Mouse (Mus musculus): ENCODE measurements around the gene Tut7.
"Not testable (repeated sequence)": the region's sequence is repeated elsewhere in the genome, so short reads cannot be mapped to it uniquely, and the experiment has no call there.

The Tut7 gene

GRCm38 (mm10) chr13:59832454-59832853, 9.5 kb upstream of the Tut7 start:
- DNase-seq (ENCODE audit: low read depth): no peak

DNA sequence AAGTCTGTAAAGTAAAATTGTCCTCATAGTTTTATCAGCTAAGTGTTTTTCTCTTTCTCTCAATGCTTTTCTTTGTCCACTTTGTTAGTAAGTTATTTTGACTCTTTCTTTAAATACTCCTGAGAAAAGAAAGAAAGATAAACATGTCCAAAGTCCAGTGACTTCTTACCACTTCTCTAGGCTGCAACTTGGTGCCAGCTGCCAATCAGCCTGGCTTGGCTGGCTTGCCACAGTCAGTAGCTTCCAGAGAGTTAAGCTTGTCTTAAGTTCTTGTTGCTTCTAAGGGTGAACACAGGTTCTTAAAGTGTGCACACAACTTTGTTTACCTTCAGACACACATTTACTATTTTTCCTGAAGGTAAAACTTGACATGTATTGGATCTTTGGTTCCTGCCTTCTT, 3.0 kb upstream of the Tut7 start:
- DNase-seq (ENCODE audit: low read depth): no peak

DNA sequence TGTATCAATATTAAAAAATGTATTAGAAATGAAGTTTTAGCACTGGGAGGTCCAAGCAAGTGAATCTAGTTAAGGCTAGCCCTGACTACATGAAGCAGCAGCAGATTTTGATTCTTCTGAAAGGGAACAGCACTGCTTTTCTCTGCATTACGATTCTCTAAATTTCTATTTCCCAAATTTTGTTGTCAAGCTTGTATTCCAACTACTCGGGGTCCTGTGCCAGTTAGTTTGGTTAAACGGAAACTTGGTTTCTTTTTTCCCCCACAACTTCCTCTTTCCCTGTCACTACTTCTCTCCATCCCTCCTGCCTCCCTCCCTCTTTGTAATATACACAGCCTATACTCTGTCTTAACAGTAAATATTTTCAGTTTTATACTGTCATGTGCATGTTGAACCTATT, 2.1 kb downstream of the Tut7 start:
- DNase-seq (ENCODE audit: low read depth): no peak

DNA sequence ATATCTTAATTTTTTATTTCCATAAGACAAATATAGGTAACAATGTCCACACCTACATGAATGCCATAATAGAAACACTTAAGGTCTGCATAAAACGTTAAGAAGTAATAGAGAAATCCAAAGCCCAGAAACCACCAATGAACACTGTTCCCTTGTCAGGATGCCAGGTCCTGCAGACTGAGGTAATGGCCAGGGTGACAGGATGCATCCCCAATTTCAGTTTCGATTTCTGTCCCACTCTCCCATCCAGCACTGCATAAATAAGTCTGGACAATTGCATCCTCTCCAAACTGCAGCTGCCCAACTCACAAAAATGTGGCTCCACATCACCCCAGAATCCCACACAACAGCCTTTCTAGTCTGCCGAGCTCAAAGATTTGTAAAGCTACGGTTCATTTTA, 2.8 kb downstream of the Tut7 start:
- DNase-seq (ENCODE audit: low read depth): no peak

- DNase-seq (ENCODE audit: low read depth): no peak
Measured at GRCm38 (mm10) chr13:59817352-59817751, 5.6 kb downstream of the Tut7 start.

GRCm38 (mm10) chr13:59814109-59814591, 8.8 kb downstream of the Tut7 start:
- DNase-seq (ENCODE audit: low read depth): peak; percentile 83

GRCm38 (mm10) chr13:59811581-59811980, 11.4 kb downstream of the Tut7 start:
- no peak for DNase-seq (ENCODE audit: low read depth)

DNA sequence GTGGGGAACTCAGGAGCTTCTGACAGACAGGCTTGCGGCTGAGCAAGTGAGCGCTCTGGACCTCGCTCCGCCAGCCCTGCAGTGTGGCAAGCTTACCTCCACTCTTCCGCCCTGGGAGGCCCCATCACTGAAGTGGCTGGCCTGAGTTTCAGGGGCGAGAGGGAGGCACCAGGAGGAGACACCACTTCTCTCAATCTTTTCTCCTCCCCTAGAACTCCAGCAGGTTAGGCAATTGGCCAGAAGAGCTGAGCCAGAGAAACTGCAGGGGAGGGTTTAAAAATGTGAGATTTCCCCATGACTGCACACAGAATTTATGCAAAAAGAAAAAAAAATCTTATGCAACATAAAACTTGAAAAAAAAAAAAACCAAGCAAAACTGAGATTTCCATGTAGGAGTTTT, 21.9 kb downstream of the Tut7 start:
- DNase-seq (ENCODE audit: low read depth): no peak

- DNase-seq (ENCODE audit: low read depth): no peak
Measured at GRCm38 (mm10) chr13:59800077-59800476, 22.9 kb downstream of the Tut7 start.

- no peak for DNase-seq (ENCODE audit: low read depth)
Measured at GRCm38 (mm10) chr13:59798306-59798705, 24.6 kb downstream of the Tut7 start.

- no peak for DNase-seq (ENCODE audit: low read depth)
Measured at GRCm38 (mm10) chr13:59796466-59796848, 26.5 kb downstream of the Tut7 start.

- DNase-seq (ENCODE audit: low read depth): peak; percentile 82
Measured at GRCm38 (mm10) chr13:59795807-59796465, 27.0 kb downstream of the Tut7 start.

DNA sequence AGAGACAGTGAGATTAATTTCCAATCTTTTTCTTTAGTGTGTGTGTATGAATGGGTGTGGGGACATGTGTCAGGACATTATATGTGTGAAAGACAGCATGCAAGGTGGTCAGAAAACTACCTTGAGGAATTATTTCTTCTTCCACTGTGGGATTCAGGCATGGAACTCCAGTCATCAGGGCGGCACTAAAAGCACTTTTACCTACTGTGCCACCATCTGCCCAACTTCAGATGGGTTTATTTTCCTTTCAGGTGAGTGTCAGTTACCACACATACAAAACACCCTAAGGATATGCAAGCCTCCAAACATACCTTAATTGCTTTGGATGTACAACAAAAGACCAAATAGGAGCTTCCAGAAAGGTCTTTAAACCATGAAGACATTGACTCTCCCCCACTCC, 28.2 kb downstream of the Tut7 start:
- no peak for DNase-seq (ENCODE audit: low read depth)

DNA sequence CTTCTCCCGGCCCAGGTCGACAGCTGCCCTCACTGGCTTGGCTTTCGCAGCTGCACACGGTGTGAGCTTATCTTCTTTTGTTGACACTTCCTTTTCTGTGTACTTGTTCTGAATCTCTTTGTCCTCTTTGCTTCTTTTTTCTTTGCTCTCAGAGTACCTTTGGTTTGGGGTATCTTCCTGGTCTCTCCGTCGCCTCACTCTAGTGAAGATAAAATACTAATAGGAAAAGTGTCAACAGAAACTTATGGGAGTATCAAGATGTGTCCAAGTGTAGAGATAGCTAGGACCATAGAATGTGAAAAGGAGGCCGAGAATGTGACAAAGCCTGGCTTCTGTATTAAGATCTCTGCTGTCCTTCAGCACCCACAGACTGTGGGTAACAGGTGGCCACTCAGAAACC, 40.8 kb downstream of the Tut7 start, which contains the start of gene Gm49354:
Gene Gm49354 (minus strand): TSS at position 101 of the 400 bp plus-strand sequence.
- DNase-seq (ENCODE audit: low read depth): no peak

DNA sequence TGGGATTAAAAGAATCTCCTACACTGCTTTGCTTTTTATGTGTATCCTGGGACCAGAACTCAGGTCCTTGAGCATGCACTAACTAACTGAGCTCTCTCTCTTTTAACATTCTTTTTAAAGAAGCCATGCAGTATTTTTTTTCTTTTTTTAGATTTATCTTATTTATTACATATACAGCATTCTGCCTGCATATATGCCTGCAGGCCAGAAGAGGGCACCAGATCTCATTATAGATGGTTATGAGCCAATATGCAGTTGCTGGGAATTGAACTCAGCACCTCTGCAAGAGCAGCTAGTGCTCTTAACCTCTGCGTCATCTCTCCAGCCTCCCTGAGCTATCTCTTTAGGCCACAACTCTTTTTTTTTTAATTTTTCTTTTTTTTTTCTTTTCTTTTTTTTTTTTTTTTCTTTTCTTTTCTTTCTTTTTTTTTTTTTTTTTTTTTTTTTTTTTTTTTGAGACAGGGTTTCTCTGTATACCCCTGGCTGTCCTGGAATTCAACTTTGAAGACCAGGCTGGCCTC, 43.1 kb downstream of the Tut7 start:
- DNase-seq (ENCODE audit: low read depth): not testable (repeated sequence)

DNA sequence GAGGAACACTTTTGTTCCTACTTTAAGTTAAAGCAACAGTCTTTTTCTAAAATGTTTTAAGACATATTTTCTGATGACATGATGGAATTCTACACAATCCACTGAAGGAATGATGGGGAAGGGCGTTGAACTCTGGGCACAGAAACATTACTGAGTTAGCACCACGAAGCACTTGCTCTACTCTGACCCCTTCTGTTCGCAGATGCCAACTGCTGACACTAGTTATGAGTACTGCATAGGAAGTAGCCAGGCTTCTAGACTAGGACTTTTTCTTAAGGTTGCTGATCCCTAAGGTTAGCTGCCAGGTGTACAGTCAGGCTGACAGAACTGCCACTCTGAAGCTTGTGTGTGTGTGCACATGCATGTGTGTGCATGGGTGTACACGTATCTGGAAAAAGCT, 43.7 kb downstream of the Tut7 start:
- DNase-seq (ENCODE audit: low read depth): no peak

DNA sequence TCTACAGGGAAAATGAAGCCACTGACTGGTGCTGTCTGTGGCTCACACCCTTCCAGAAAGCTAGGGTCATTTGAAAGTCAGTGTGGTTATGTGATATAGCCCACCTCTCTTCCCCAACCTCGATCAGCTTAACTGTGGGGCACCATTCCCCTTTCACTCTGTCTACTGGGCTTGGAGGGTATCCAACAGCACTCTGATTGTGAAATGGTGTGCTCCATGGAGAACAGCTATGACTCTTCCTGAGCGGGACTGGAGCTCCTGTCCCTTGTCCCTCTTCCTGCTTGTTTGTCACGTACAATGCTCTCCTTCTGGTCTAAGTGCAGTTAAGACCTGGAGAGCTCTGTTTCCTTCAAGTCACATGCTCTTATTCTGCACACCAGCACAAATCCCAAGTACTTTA, 47.8 kb downstream of the Tut7 start:
- DNase-seq (ENCODE audit: low read depth): no peak

GRCm38 (mm10) chr13:59771257-59771656, 51.7 kb downstream of the Tut7 start:
- DNase-seq (ENCODE audit: low read depth): peak; percentile 73

- no peak for DNase-seq (ENCODE audit: low read depth)
Measured at GRCm38 (mm10) chr13:59770847-59771246, 52.1 kb downstream of the Tut7 start.

- peak; percentile 98 for DNase-seq (ENCODE audit: low read depth)
Measured at GRCm38 (mm10) chr13:59770164-59770562, 52.8 kb downstream of the Tut7 start.

- peak; percentile 93 for DNase-seq (ENCODE audit: low read depth)
Measured at GRCm38 (mm10) chr13:59769296-59770163, 53.4 kb downstream of the Tut7 start, which contains the start of gene Isca1. Gene Isca1, minus strand, starts transcription at chr13:59769810.

GRCm38 (mm10) chr13:59768531-59768930, 54.4 kb downstream of the Tut7 start:
- no peak for DNase-seq (ENCODE audit: low read depth)

All from c-Kit-positive CD71-positive TER-119-negative erythroid progenitor cells, embryonic 14.5 days (primary cell).